Mouse (Mus musculus): Measurements from ENCODE around the gene H2al1a. TPM values are rescaled to one million over a fixed set of nuclear protein-coding genes. Genes with fewer than 3 reads are reported as not detected.
A peak's percentile ranks its signal among the peaks of the same experiment; 100 is the strongest.
"Not testable (repeated sequence)": the region's sequence is repeated elsewhere in the genome, so short reads cannot be mapped to it uniquely, and the experiment has no call there.

The H2al1a gene
- polyA plus RNA-seq (2015; fragmentation: Nextera tagmentation; extraction: Ambion mirVana), result not detected in 2 replicates

DNA sequence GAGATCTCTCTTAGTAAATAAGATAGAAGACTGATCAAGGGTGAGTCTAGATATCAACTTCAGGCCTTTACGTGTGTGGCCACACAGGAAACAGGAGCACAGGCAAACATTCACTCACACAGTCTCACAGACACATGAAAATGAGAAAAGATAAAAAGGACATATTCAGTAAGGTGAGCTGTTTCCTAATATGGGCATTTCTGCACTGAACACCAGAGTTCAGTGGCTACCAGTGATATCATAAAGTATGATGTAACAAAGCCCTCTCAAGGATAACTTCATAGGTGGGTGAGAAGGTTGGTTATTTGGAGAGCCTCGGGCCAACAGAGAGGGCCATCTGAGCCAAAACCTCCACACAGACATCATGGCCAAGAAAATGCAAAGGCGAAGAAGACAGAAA, at the start of gene H2al1a:
TSS of gene H2al1a (plus strand) at position 301 of the 400 bp plus-strand sequence.
- H3K4me3 ChIP-seq; H3K9me3 ChIP-seq; H3K4me2 ChIP-seq; H3K4me1 ChIP-seq; H3K36me3 ChIP-seq; H3K27me3 ChIP-seq (replicated peaks); ATAC-seq (ENCODE audit: extremely low read depth, insufficient number of reproducible peaks, low FRiP score, low TSS enrichment); H3K9ac ChIP-seq; H3K27ac ChIP-seq (replicated peaks): not testable (repeated sequence)
- WGBS, result no CpG with 5 or more reads among the region's 3 CpGs

DNA sequence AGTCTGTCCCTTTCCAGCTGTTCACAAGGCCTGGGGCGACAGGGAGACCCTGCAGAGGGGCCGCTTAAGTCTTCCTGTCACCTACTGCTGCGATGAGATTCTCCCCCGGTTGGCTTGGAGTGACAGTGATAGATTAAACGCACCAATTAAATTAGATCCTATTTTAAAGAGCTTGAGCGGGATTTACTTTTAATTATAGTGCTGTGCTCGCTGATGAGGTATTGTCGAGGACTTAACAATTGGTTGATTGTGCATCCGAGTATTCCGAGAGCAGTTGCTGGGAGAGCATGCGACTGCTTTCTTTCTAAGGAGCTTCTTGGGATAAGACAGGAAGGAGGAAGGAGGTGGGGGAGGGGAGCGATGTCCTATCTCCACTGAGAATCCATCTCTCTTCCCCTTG, 48.9 kb upstream of the H2al1a start:
- Histone ChIP-seq H3K27me3 (replicated peaks) (peaks cover 23% of the 10 kb centered on the region), H3K9me3 (no peaks in the 10 kb centered on the region), H3K4me2 (no peak overlapping the region), H3K4me3 (no peak overlapping the region), H3K9ac (no peak overlapping the region), H3K27ac (replicated peaks) (no peak overlapping the region), H3K4me1 (no peaks in the 10 kb centered on the region), H3K36me3 (no peaks in the 10 kb centered on the region)
- WGBS, result 28% methylated on average over 12 of the region's 12 CpGs
- no peak for ATAC-seq (ENCODE audit: extremely low read depth, insufficient number of reproducible peaks, low FRiP score, low TSS enrichment)

DNA sequence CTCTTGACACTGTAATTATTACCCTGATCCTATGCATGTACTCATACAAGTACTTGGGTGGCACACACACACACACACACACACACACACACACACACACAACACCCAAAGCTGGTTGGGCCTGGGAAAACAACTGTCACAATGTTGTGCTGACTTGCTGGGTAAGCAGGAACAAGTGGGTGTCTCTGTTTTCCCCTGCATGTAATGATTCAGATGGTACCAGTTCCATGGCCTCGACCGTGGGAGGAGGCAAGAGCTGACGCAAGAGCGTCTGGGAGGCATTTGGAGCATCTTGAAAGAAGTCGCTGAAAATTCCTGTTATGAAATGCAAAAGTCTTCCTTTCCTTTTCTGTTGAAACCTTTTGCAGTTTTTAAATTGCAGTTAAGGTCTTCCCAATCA, 45.0 kb upstream of the H2al1a start:
- H3K4me3 ChIP-seq, result no peak overlapping the region
- no peaks in the 10 kb centered on the region for H3K36me3 ChIP-seq
- peaks cover 3% of the 10 kb centered on the region; the same call in 1 of the 2 replicates for H3K4me1 ChIP-seq
- 45% methylated on average over 5 of the region's 5 CpGs for WGBS
- peak overlapping the region; percentile 67 for H3K27ac ChIP-seq (replicated peaks)
- no peak for ATAC-seq (ENCODE audit: extremely low read depth, insufficient number of reproducible peaks, low FRiP score, low TSS enrichment)
- H3K27me3 ChIP-seq (replicated peaks), result peaks cover 41% of the 10 kb centered on the region
- no peak overlapping the region for H3K4me2 ChIP-seq
- H3K9me3 ChIP-seq, result no peaks in the 10 kb centered on the region
- no peak overlapping the region for H3K9ac ChIP-seq

DNA sequence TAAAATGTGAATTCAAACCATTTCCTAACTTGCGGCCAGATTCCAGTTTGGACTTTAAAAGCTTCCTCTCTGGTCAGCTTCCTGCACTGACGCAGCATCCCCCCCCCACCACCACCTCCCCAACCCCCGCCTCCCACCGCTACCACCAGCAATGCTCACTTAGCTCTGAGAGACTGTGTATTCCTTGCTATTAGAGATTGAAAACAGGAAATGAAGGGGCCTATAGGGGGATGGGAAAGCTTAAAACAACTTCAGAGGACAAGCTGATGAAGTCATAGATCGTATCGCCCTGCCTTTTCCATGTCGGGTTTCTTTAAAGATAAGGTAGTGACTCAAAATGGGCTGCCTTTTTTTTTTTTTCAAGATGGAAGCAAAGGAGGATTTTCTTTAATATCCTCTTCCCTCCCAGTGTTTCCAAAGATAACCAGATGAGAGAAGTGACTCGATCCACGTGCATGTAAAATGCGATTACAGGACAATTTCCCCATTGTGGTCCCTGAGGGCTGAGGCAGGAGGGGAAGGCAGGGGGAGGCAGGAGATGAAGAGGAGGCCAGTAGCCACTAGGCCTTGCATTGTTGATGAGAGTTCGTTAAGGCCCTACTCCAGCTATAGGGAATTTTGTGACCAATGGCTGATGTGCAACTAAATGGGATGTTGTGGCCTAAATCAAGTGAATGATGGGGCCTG, 44.4 kb upstream of the H2al1a start:
- Histone ChIP-seq H3K4me1 (peaks cover 3% of the 10 kb centered on the region; the same call in 1 of the 2 replicates), H3K36me3 (no peaks in the 10 kb centered on the region), H3K27me3 (replicated peaks) (peaks cover 44% of the 10 kb centered on the region), H3K9me3 (no peaks in the 10 kb centered on the region), H3K27ac (replicated peaks) (peak overlapping the region; percentile 67), H3K4me2 (no peak overlapping the region), H3K4me3 (no peak overlapping the region), H3K9ac (no peak overlapping the region)
- WGBS, result 35% methylated on average over 11 of the region's 11 CpGs
- no peak for ATAC-seq (ENCODE audit: extremely low read depth, insufficient number of reproducible peaks, low FRiP score, low TSS enrichment)

DNA sequence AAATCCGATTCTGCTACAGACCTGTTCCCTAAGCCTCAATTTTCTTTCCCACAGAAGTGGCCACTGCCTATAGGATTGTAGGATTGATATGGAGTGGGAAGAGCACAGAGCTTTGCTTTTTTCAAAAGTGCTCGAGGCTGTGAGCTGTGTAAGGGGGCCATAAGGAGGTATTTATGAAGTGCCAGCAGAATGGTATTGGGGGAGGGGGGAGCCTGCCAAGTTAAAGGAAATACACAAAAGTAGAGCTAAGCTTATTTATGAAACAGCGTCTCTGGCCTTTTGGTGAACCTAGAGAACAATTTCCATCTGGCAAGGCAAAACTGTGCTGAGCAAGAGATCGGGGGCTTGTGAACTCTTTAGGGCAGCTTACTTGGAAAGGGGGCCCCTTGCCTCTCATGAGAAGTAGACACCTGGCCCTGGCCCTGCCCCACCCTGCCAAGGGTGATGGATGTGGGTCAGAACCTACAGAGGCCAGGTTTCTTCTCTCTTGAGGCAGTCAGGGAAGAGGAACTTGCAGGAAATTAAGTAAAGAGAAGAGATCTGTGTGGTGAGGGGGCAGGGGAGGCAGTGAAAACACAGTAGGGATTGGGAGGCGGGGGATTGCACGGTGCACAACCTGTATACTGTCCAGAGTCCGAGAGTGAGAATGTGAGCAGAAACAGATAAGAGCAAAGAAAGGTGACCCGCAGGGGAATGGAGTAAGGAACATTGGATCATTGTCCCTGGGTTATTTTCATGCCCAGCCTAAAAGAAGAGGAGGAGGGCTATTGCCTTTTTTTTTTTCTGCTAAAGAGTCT, 43.3 kb upstream of the H2al1a start:
- H3K9ac ChIP-seq, result no peak overlapping the region
- H3K4me3 ChIP-seq, result no peak overlapping the region
- no peak for ATAC-seq (ENCODE audit: extremely low read depth, insufficient number of reproducible peaks, low FRiP score, low TSS enrichment)
- WGBS, result 52% methylated on average over 8 of the region's 8 CpGs
- H3K9me3 ChIP-seq, result no peaks in the 10 kb centered on the region
- peak overlapping the region; percentile 48; the same call in 1 of the 2 replicates for H3K27ac ChIP-seq (replicated peaks)
- peaks cover 37% of the 10 kb centered on the region for H3K27me3 ChIP-seq (replicated peaks)
- H3K4me2 ChIP-seq, result no peak overlapping the region
- no peaks in the 10 kb centered on the region for H3K36me3 ChIP-seq
- H3K4me1 ChIP-seq, result peaks cover 3% of the 10 kb centered on the region; the same call in 1 of the 2 replicates

DNA sequence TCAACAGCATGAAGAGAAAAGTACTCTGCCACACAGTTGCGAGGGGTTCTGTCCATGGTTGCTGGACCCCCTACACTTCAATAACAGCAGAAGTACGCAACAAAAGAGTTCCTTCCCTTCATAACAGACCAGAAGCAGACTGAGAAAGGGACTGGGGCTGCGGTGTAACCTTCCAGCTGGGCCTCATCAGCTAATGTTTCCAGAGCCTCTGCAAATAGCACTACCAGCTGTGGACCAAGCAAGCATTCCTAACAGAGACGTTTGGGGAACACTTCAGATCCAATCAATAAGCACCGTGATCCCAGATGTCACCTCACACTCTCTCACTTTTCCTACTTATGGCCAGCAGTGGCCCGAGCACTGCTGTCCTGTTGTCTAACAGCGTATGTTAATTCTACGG, 34.1 kb upstream of the H2al1a start:
- WGBS, result 63% methylated on average over 7 of the region's 8 CpGs
- Histone ChIP-seq H3K9ac (no peak overlapping the region), H3K36me3 (no peaks in the 10 kb centered on the region), H3K27ac (replicated peaks) (no peak overlapping the region), H3K4me3 (no peak overlapping the region), H3K27me3 (replicated peaks) (peaks cover 34% of the 10 kb centered on the region), H3K9me3 (no peaks in the 10 kb centered on the region), H3K4me2 (no peak overlapping the region), H3K4me1 (0 out of 2 replicates have a peak, but pooled peaks cover 2% of the 10 kb centered on the region)
- ATAC-seq (ENCODE audit: extremely low read depth, insufficient number of reproducible peaks, low FRiP score, low TSS enrichment), result no peak

DNA sequence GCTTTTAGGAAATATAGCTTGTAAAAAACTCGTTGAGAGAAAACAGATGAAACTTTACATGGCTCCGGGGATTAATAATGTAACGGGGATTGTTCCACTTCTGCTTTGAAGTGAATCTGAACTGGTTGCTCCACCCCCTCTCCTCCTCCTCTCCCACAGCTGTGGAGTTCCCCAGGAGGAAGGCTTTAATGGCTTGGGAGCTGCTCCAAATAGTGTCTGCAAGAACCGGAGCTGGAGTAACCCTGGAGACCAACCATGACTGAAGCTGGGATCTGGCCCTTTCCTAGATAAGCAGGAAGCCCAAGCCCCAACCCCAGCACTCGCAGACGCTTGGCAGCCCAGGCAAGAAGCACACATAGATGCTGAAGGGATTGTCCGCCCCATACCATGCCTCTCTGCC, 31.3 kb upstream of the H2al1a start:
- 41% methylated on average over 7 of the region's 7 CpGs for WGBS
- Histone ChIP-seq H3K36me3 (no peaks in the 10 kb centered on the region), H3K4me3 (no peak overlapping the region), H3K9ac (no peak overlapping the region), H3K9me3 (no peaks in the 10 kb centered on the region), H3K27me3 (replicated peaks) (peaks cover 31% of the 10 kb centered on the region), H3K4me2 (no peak overlapping the region), H3K4me1 (0 out of 2 replicates have a peak, but pooled peaks cover 2% of the 10 kb centered on the region), H3K27ac (replicated peaks) (no peak overlapping the region)
- ATAC-seq (ENCODE audit: extremely low read depth, insufficient number of reproducible peaks, low FRiP score, low TSS enrichment), result no peak

DNA sequence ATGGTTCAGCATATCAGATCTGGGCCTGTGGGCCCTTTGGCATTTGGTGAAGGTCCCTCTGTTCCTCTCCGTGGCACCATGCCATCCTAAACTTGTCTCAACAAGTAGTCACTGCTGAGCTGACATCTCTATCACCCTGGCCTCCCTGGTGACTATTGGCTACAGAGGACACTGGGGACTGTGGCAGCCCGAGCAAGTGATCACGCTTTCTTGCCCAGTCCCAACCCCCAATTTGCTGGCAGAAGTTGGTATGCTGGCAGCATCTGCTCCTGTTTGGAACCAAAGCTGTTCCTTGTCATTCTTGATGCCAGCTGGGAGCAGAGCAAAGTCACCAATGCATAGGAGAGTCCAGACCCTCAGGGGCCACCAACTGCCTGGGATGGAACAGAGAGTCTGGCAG, 30.0 kb upstream of the H2al1a start:
- Histone ChIP-seq H3K27me3 (replicated peaks) (peaks cover 37% of the 10 kb centered on the region), H3K9ac (no peak overlapping the region), H3K9me3 (no peaks in the 10 kb centered on the region), H3K27ac (replicated peaks) (no peak overlapping the region), H3K4me3 (no peak overlapping the region), H3K4me2 (no peak overlapping the region), H3K36me3 (no peaks in the 10 kb centered on the region), H3K4me1 (0 out of 2 replicates have a peak, but pooled peaks cover 2% of the 10 kb centered on the region)
- WGBS, result 72% methylated on average over 3 of the region's 3 CpGs
- ATAC-seq (ENCODE audit: extremely low read depth, insufficient number of reproducible peaks, low FRiP score, low TSS enrichment), result no peak

DNA sequence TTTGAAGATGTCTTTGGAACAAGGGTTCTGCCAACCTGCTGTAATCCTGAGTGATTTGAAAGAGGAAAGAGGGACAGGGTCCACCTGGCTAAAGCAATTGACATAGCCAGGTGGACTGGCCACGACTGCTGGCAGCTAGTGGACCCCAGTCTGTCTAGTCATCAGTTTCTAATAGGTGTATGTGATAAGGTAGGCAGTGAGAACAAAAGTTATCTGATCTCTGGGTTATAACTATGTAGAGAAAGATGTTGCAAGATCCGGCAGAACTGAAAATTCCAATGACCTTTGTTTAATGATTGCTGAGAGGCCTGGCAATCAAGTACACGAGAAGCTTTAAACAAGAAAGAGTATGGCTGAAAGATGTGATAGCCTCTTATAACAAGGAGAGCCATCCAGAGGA, 25.9 kb upstream of the H2al1a start:
- Histone ChIP-seq H3K4me2 (no peak overlapping the region), H3K9me3 (no peaks in the 10 kb centered on the region), H3K4me3 (no peak overlapping the region), H3K27me3 (replicated peaks) (peaks cover 16% of the 10 kb centered on the region), H3K4me1 (no peaks in the 10 kb centered on the region), H3K36me3 (no peaks in the 10 kb centered on the region), H3K9ac (no peak overlapping the region), H3K27ac (replicated peaks) (no peak overlapping the region)
- ATAC-seq (ENCODE audit: extremely low read depth, insufficient number of reproducible peaks, low FRiP score, low TSS enrichment), result no peak
- WGBS, result 65% methylated on average over 3 of the region's 3 CpGs

DNA sequence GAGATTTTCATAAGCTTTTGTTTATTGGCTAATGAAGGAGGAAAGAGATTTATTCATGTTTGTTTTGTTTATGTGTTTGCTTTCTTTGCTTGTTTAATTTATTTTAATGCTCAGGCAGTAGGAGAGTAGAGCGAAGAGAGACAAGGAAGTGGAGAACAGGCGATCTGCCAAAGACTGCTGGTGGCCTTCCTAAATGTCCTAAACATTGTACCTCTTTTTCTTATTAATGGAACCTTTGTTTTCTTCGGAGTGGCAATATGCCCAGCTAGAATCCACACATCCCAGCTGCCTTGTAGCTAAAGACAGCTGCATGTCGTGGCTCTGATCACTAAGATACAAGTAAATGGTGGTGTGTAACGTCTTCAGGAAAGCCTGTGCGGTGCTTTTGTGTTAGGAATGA, 22.0 kb upstream of the H2al1a start:
- Histone ChIP-seq H3K4me1 (no peaks in the 10 kb centered on the region), H3K27ac (replicated peaks) (no peak overlapping the region), H3K4me3 (no peak overlapping the region), H3K9ac (no peak overlapping the region), H3K36me3 (no peaks in the 10 kb centered on the region), H3K9me3 (no peaks in the 10 kb centered on the region), H3K4me2 (no peak overlapping the region), H3K27me3 (replicated peaks) (peaks cover 11% of the 10 kb centered on the region; the same call in 1 of the 2 replicates)
- ATAC-seq (ENCODE audit: extremely low read depth, insufficient number of reproducible peaks, low FRiP score, low TSS enrichment), result no peak
- whole genome bisulfite sequencing, result 66% methylated on average over 6 of the region's 6 CpGs

DNA sequence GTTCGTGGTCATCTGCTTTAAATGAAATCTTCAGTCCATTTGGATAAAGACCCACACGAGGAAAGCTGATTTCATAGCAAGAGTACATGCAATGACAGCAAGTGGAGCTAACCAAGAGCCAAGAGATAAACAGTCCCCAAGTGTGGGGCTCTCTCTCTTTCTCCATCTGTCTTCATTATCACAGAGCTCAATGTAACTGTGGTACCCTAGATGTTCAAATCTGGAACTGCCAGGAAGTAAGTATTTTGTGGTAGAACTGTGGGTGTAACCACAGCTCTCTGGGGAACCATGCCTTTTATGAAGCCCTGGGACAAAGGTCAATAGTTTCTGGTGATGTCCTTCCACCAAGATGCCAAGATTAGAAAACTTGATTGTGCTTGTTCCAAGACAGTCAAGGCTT, 18.3 kb upstream of the H2al1a start:
- H3K4me1 ChIP-seq, result no peaks in the 10 kb centered on the region
- no peak for ATAC-seq (ENCODE audit: extremely low read depth, insufficient number of reproducible peaks, low FRiP score, low TSS enrichment)
- no peak overlapping the region for H3K27ac ChIP-seq (replicated peaks)
- H3K4me2 ChIP-seq, result no peak overlapping the region
- peaks cover 4% of the 10 kb centered on the region; the same call in 1 of the 2 replicates for H3K27me3 ChIP-seq (replicated peaks)
- H3K4me3 ChIP-seq, result no peak overlapping the region
- 57% methylated on average over 2 of the region's 2 CpGs for WGBS
- H3K9me3 ChIP-seq, result no peaks in the 10 kb centered on the region
- no peaks in the 10 kb centered on the region for H3K36me3 ChIP-seq
- no peak overlapping the region for H3K9ac ChIP-seq
